Mouse (Mus musculus) stomach, embryonic 16.5 days (tissue): Measurements from ENCODE around the gene Elp4. TPM values are rescaled to one million over a fixed set of nuclear protein-coding genes. Genes with fewer than 3 reads are reported as not detected.
A peak's percentile ranks its signal among the peaks of the same experiment; 100 is the strongest.

Experiments
- ATAC-seq: fragments of 200-750 bp; cut with Nextera tagmentation; 2 replicates; pipeline ENCODE4 v1.8.0; 2017; ENCODE audit warnings: moderate number of reproducible peaks, moderate TSS enrichment; ENCODE audit not compliant: insufficient read depth, low FRiP score
- H3K27ac ChIP-seq: fragments of 300-500 bp; sonication (generic); 2 replicates; pipeline ENCODE4 v1.5.1; 2014; ENCODE audit warnings: low read length
- H3K27me3 ChIP-seq: fragments of 300-500 bp; sonication (generic); 2 replicates; pipeline ENCODE4 v1.6.1; 2014; ENCODE audit warnings: low read length, control low read depth, mixed read lengths; ENCODE audit not compliant: control insufficient read depth, insufficient read depth
- H3K36me3 ChIP-seq: fragments of 300-500 bp; sonication (generic); 2 replicates; pipeline ENCODE4 v1.6.1; 2014; ENCODE audit warnings: low read length; ENCODE audit not compliant: control insufficient read depth, insufficient read depth
- H3K4me1 ChIP-seq: fragments of 300-500 bp; sonication (generic); 2 replicates; pipeline ENCODE4 v1.6.1; 2014; ENCODE audit warnings: low read length, control low read depth, mixed read lengths; ENCODE audit not compliant: control insufficient read depth, insufficient read depth
- H3K4me2 ChIP-seq: fragments of 300-500 bp; sonication (generic); 2 replicates; pipeline ENCODE4 v1.6.1; 2014; ENCODE audit warnings: low read depth, low read length, mixed read lengths
- H3K4me3 ChIP-seq: fragments of 300-500 bp; sonication (generic); replicated peaks from 2 replicates; pipeline ENCODE4 v1.5.1; 2014; ENCODE audit warnings: mild to moderate bottlenecking, low read length
- H3K9ac ChIP-seq: fragments of 300-500 bp; sonication (generic); 2 replicates; pipeline ENCODE4 v1.6.1; 2014; ENCODE audit warnings: low read length
- H3K9me3 ChIP-seq: fragments of 300-500 bp; sonication (generic); replicated peaks from 2 replicates; pipeline ENCODE4 v1.6.1; 2016; ENCODE audit warnings: low read length, control low read depth; ENCODE audit not compliant: control insufficient read depth
- WGBS: fragments of 180-500 bp; shearing (Covaris S2); extraction: QIAGEN DNeasy Blood & Tissue Kit; methylation state at CpG from one replicate; pipeline ENCODE4 v1.1.7; 2014; 5-methylcytosine and 5-hydroxymethylcytosine counted together
- polyA plus RNA-seq: library from polyadenylated mRNA; unstranded; fragments of >200 nt; fragmentation: Nextera tagmentation; extraction: Ambion mirVana; gene quantifications from 2 replicates; pipeline ENCODE4 v1.2.1, GENCODE M21; 2015

The Elp4 gene
- polyA plus RNA-seq, 1 experiment from 2014 or later, result 31.1 TPM

DNA sequence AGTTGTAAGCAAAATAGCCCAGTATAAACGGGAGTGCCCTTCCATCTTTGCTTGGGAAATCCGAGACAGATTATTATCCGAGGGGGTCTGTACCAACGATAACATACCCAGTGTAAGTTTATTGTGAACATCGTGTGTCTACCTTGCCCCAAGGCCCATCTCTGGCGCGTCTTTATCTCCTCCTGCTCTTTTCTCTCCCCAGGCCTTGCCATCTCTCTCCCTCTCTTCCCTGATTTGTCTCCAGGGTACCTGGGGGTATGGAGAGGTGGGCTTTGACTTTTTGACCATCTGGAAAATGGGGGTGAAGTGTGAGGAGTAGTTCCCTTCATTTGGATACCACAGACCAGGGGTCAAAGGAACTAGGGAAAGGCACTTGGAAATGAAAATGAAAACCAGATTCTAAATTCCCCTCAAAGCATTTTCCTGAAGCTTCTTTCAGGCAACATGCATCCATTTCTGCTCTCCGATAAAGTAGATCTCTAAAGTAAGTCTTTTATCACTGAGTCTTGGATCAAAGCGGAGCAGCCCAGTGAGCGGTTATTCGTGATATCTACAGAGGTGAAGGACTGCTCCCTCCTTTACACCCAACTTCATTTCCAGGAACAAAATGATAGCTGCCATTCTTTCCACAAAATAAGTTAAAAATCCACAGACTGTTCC lies 219.2 kb downstream of the Elp4 start:
- Histone ChIP-seq H3K9me3 (no peaks in the 10 kb centered on the region), H3K27ac (no peak overlapping the region), H3K27me3 (peaks cover 80% of the 10 kb centered on the region), H3K4me2 (no peak overlapping the region), H3K9ac (no peak overlapping the region), H3K36me3 (no peaks in the 10 kb centered on the region), H3K4me3 (no peak overlapping the region), H3K4me1 (no peaks in the 10 kb centered on the region)
- no peak for ATAC-seq
- 7% methylated on average over 11 of the region's 11 CpGs for WGBS

DNA sequence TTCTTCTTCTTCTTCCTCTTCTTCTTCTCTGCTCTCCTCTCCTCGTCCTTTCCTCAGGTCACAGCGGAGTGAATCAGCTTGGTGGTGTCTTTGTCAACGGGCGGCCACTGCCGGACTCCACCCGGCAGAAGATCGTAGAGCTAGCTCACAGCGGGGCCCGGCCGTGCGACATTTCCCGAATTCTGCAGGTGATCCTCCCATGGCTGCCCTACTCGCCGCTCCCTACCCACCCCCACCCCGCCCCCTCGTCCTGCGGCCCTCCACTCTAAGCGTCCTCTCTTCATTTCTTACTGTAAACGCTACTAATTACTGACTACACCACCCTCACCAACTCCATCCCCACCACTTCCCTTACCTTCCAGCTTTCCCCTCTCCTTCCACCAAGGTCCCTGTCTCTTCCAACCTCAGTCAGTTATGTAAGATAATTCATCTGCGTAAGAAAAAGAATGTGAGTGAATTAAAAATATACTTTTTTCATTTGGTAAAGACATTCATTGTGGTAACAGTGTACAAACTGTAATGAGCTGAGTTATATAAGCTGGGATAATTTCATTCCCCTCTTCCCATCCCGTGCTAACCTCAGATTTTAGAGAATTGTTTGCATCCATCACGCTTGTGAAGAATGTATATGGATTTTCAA lies 220.5 kb downstream of the Elp4 start:
- H3K4me2 ChIP-seq, result no peak overlapping the region
- 1% methylated on average over 22 of the region's 22 CpGs for WGBS
- no peak overlapping the region for H3K9ac ChIP-seq
- H3K4me1 ChIP-seq, result no peaks in the 10 kb centered on the region
- H3K36me3 ChIP-seq, result no peaks in the 10 kb centered on the region
- no peak overlapping the region for H3K27ac ChIP-seq
- no peak for ATAC-seq
- H3K4me3 ChIP-seq, result no peak overlapping the region
- H3K9me3 ChIP-seq, result no peaks in the 10 kb centered on the region
- H3K27me3 ChIP-seq, result peaks cover 79% of the 10 kb centered on the region

DNA sequence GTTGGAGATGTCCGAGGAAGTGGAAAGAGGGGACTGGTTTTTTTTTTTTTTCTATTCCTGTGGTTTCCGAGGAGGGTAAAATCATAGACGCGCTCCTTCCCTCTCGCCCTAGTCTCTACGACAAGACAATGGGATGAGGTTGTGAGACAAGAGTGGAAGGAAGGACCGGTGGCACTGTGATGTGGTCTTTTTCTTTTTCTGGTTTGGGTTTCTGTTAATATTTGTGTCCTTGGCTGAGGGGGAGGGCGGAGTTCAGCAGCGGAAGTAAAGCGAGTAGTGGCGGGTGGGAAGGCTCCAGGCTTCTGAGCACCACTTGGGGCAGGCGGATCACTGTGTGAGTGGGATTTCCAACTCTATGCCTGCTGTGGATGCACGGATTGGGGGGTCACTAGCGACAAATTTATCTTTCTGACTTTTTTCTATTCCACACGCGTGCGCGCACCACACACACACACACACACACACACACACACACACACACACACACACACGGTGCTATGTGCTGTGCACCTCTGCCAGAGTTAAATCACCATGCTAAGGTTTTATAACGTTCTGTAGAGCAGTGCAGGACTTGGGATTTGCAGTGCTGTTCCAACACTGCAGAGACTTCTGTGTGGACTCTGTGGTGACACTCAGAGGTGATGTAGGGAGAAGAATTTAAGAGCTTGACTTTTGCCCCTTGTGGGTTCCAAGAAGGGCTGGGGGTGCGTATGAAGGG lies 221.6 kb downstream of the Elp4 start:
- Histone ChIP-seq H3K4me3 (no peak overlapping the region), H3K9me3 (no peaks in the 10 kb centered on the region), H3K4me2 (no peak overlapping the region), H3K27ac (no peak overlapping the region), H3K9ac (no peak overlapping the region), H3K27me3 (peaks cover 84% of the 10 kb centered on the region), H3K4me1 (no peaks in the 10 kb centered on the region), H3K36me3 (no peaks in the 10 kb centered on the region)
- no peak for ATAC-seq
- WGBS, result 4% methylated on average over 21 of the region's 21 CpGs

DNA sequence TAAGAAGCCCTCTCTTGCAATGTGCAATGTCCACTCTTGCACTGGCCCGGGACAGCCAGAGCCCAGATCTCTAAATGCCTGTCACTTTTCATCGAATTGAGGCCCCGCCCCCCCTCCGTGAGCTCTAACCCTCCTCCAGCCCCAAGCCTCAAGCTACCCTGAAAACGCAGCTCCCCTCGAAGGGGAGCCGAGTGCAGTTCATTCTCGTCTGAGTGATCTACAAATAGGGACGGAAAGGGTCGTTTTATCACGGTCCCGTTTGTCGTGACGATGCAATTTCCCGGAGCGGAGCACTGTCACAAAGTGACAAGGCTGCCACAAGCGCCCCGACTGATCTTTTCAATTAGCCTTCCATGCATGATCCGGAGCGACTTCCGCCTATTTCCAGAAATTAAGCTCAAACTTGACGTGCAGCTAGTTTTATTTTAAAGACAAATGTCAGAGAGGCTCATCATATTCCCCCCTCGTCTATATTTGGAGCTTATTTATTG lies 222.3 kb downstream of the Elp4 start:
- ATAC-seq, result no peak
- under 1% methylated on average over 23 of the region's 23 CpGs for WGBS
- no peak overlapping the region for H3K9ac ChIP-seq
- H3K9me3 ChIP-seq, result no peaks in the 10 kb centered on the region
- no peaks in the 10 kb centered on the region for H3K36me3 ChIP-seq
- H3K4me2 ChIP-seq, result no peak overlapping the region
- peaks cover 84% of the 10 kb centered on the region for H3K27me3 ChIP-seq
- H3K4me1 ChIP-seq, result no peaks in the 10 kb centered on the region
- H3K27ac ChIP-seq, result no peak overlapping the region
- H3K4me3 ChIP-seq, result no peak overlapping the region

DNA sequence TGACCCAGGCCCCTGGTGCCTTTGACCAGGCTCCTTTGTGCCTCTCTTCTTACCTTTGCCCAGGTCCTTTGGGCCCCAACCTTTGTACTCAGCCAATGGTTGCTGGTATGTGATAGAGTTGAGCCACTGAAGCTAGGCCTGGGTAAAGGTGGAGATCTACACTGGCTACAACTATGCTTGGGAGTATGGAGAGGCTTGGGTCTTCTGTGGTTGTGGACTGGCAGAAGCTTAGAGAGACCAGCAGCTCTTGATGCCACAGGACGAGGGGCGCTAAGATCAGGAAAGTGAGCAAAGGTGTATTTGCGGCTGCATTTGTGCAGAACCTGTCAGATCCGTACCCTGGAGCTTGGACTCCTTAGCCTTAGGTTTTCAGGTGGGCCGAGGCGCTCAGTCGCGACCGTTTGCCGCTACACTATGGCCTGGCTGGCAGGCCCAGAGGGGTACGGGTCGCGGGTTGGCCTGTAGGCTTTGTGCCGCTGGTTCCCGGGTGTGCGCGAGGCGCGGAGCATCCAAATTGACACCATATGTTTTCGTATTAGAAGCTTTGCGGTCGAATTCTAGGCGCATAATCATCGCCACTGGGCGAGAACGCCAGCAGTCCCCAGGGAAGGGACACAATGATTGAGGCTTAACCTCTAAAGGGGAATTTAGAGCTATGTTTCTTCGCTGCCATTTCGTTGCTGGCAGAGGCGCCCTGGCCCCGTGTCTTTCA lies 223.2 kb downstream of the Elp4 start:
- Histone ChIP-seq H3K9me3 (no peaks in the 10 kb centered on the region), H3K9ac (no peak overlapping the region), H3K27me3 (peaks cover 87% of the 10 kb centered on the region), H3K4me1 (0 out of 2 replicates have a peak, but pooled peaks cover 4% of the 10 kb centered on the region), H3K4me3 (no peak overlapping the region), H3K4me2 (no peak overlapping the region), H3K27ac (no peak overlapping the region), H3K36me3 (no peaks in the 10 kb centered on the region)
- ATAC-seq, result no peak
- 7% methylated on average over 30 of the region's 30 CpGs for WGBS

DNA sequence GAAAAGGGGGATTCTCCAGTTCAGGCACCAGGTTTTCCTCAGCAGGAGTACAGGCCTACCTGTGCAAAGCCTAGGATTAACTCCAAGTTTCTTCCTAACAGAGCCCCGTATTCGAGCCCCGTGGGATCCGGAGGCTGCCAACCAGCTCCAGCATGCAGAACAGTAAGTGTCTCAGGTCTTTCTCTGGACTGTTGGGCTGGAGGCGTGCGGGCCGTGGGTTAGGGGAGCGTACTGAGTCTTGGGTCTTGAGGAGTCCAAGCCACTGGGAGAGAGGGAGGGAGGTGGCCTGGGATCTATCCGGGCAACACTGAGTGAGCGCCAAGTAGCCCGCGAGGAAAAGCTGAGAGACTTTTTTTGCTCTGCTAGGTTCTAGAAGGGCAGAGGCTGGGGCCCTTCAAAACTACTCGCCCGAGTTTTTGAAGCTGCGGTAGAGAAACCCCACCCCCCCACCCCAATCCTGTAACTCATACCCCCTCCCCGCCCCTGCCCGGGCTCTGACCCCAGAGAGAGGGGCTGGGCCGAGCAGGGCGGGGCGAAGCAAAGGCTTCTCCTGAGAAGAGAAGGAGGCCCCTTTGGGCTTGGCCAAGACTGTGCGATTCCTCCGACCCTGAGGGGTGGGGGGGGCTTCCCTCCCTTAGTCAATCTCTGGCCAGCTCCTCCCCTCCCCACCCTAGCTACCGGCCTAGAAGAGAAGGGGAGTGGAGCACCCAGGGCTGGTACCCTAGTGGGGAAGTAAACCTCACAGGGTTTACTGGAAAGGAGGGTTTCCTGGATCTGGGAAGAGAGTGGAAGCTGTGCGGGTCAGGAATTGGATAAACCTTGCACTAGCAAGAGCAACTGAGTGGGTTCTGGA lies 224.0 kb downstream of the Elp4 start:
- Histone ChIP-seq H3K36me3 (no peaks in the 10 kb centered on the region), H3K4me2 (no peak overlapping the region), H3K9ac (no peak overlapping the region), H3K27me3 (peaks cover 86% of the 10 kb centered on the region), H3K4me3 (no peak overlapping the region), H3K27ac (no peak overlapping the region), H3K4me1 (0 out of 2 replicates have a peak, but pooled peaks cover 7% of the 10 kb centered on the region), H3K9me3 (no peaks in the 10 kb centered on the region)
- WGBS, result 2% methylated on average over 24 of the region's 24 CpGs
- ATAC-seq, result peak; percentile 30; the same call in 1 of the 2 replicates

DNA sequence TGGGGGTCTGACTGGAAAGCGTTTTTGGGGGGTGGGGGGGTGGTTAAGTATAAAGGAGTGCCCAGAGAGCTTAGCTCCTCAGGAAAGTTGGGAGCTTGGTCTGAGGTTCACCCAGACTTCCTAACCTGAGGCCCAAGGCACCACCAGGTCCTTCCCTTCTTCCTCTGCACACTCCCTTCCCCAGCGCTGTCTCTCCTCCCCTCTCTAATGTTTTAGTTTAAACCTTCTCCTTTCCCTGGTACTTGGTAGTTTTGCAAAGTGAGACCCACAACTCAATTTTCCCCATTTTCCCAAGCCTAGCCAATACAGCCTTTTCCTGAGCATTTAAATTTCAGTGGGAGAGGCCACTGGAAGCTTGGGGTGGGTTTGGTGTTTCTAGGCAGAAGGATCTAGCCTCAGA lies 225.0 kb downstream of the Elp4 start:
- Histone ChIP-seq H3K27ac (no peak overlapping the region), H3K36me3 (no peaks in the 10 kb centered on the region), H3K4me2 (no peak overlapping the region), H3K4me1 (peaks cover 15% of the 10 kb centered on the region), H3K9me3 (no peaks in the 10 kb centered on the region), H3K9ac (no peak overlapping the region), H3K4me3 (no peak overlapping the region), H3K27me3 (peaks cover 89% of the 10 kb centered on the region)
- WGBS, result 0% methylated on average over 2 of the region's 2 CpGs
- ATAC-seq, result no peak

DNA sequence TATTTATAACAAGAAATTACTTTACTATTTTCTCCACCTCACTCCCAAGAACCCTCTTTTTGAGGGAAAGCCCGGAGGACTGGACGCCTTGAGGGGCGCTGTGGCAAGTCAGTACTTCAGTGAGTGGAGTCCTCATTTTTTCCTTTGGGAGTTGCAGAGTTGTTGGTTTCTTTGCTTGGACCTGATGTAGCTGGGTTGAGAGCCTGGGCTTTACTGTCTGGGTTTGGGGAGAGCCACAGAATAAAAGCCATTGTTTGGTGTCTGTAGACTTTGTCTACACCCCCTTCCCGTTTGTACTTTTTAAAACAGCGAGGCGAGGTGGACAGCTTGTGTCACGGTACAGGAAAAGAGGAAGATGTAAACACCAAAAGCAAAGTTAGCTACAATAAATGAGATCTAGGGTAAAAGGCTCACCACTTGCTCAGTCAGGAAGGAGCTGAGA lies 225.5 kb downstream of the Elp4 start:
- no peak for ATAC-seq
- Histone ChIP-seq H3K27me3 (peaks cover 92% of the 10 kb centered on the region), H3K9ac (no peak overlapping the region), H3K4me2 (no peak overlapping the region), H3K4me3 (no peak overlapping the region), H3K4me1 (peaks cover 20% of the 10 kb centered on the region), H3K9me3 (no peaks in the 10 kb centered on the region), H3K36me3 (no peaks in the 10 kb centered on the region), H3K27ac (no peak overlapping the region)
- 1% methylated on average over 7 of the region's 7 CpGs for WGBS
